Mouse (Mus musculus): Measurements from ENCODE around the gene Hyal2. TPM values are rescaled to one million over a fixed set of nuclear protein-coding genes. Genes with fewer than 3 reads are reported as not detected.

Hyal2 gene
- polyA plus RNA-seq, 1 experiment from 2014 or later, result 48.9 TPM

GRCm38 (mm10) chr9:107538231-107538630 is 29.5 kb upstream of the Hyal2 start:
- peaks cover 20% of the 10 kb centered on the region for H3K36me3 ChIP-seq (ENCODE audit: control insufficient read depth, insufficient read depth)
- H3K9me3 ChIP-seq (replicated peaks; ENCODE audit: control insufficient read depth, low read length), result no peaks in the 10 kb centered on the region
- WGBS (ENCODE audit: insufficient replicate concordance), result 82% methylated on average over 7 of the region's 7 CpGs
- H3K4me3 ChIP-seq (ENCODE audit: low read depth, low read length), result no peak overlapping the region
- peaks cover 49% of the 10 kb centered on the region for H3K4me1 ChIP-seq (ENCODE audit: control insufficient read depth, low read depth, low read length)
- H3K27me3 ChIP-seq (ENCODE audit: control insufficient read depth, insufficient read depth, low read depth, low read length), result no peaks in the 10 kb centered on the region
- no peak overlapping the region for H3K4me2 ChIP-seq (ENCODE audit: low read depth, low read length)
- H3K27ac ChIP-seq (ENCODE audit: low read length), result no peak overlapping the region
- no peak overlapping the region for H3K9ac ChIP-seq (ENCODE audit: low read depth, low read length)
- ATAC-seq (ENCODE audit: low read depth), result no peak

DNA sequence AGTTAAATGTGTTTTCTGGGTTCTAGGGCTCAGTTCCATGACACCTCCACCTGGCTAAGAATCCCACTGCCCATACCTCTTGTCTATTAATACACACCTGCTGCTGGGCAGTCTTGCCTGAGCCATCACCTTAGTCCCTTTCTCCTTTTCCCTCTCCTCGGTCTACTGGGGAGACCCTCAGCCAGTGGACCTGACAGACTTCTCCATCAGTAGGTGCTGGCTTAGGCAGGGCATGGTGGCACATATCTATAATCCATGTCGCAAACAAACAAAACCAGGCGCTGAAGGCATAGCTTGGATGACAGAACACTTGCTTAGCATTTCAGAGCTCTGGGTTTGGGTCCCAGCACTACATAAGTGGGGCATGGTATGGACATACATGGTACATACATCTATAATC is 29.0 kb upstream of the Hyal2 start:
- Histone ChIP-seq H3K27ac (ENCODE audit: low read length) (no peak overlapping the region), H3K9ac (ENCODE audit: low read depth, low read length) (no peak overlapping the region), H3K4me3 (ENCODE audit: low read depth, low read length) (no peak overlapping the region), H3K36me3 (ENCODE audit: control insufficient read depth, insufficient read depth) (peaks cover 20% of the 10 kb centered on the region), H3K4me1 (ENCODE audit: control insufficient read depth, low read depth, low read length) (peaks cover 44% of the 10 kb centered on the region), H3K9me3 (replicated peaks; ENCODE audit: control insufficient read depth, low read length) (no peaks in the 10 kb centered on the region), H3K4me2 (ENCODE audit: low read depth, low read length) (no peak overlapping the region), H3K27me3 (ENCODE audit: control insufficient read depth, insufficient read depth, low read depth, low read length) (no peaks in the 10 kb centered on the region)
- no peak for ATAC-seq (ENCODE audit: low read depth)
- 74% methylated on average over 3 of the region's 3 CpGs for WGBS (ENCODE audit: insufficient replicate concordance)

- Histone ChIP-seq H3K36me3 (ENCODE audit: control insufficient read depth, insufficient read depth) (peaks cover 20% of the 10 kb centered on the region), H3K9ac (ENCODE audit: low read depth, low read length) (no peak overlapping the region), H3K4me3 (ENCODE audit: low read depth, low read length) (no peak overlapping the region), H3K9me3 (replicated peaks; ENCODE audit: control insufficient read depth, low read length) (no peaks in the 10 kb centered on the region), H3K27ac (ENCODE audit: low read length) (no peak overlapping the region), H3K4me2 (ENCODE audit: low read depth, low read length) (no peak overlapping the region), H3K27me3 (ENCODE audit: control insufficient read depth, insufficient read depth, low read depth, low read length) (no peaks in the 10 kb centered on the region), H3K4me1 (ENCODE audit: control insufficient read depth, low read depth, low read length) (peaks cover 41% of the 10 kb centered on the region)
- WGBS (ENCODE audit: insufficient replicate concordance), result 88% methylated on average over 8 of the region's 8 CpGs
- no peak for ATAC-seq (ENCODE audit: low read depth)
Measured at GRCm38 (mm10) chr9:107539940-107540339, 27.8 kb upstream of the Hyal2 start.

DNA sequence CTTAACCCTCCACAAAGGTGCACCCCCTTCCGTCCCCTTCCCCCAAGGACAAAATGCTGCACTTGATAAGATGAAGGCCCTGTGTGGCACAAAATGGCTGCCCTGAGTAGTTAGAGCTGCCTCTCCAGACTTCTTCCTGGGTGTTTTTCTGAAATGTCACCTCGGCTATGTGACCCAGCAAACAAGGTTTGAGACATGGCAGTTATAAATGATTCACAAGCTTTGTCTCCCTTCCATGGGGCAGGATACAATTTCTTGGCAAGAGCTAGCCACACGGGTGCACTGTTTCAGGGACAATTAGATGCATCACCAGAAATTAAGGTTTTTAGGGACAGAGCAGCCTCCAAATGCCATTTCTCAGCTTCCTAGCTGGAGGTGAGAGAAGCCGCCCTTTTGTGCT is 27.3 kb upstream of the Hyal2 start:
- peaks cover 20% of the 10 kb centered on the region for H3K36me3 ChIP-seq (ENCODE audit: control insufficient read depth, insufficient read depth)
- H3K27me3 ChIP-seq (ENCODE audit: control insufficient read depth, insufficient read depth, low read depth, low read length), result no peaks in the 10 kb centered on the region
- H3K4me1 ChIP-seq (ENCODE audit: control insufficient read depth, low read depth, low read length), result peaks cover 37% of the 10 kb centered on the region
- no peak overlapping the region for H3K4me2 ChIP-seq (ENCODE audit: low read depth, low read length)
- no peak for ATAC-seq (ENCODE audit: low read depth)
- H3K4me3 ChIP-seq (ENCODE audit: low read depth, low read length), result no peak overlapping the region
- H3K27ac ChIP-seq (ENCODE audit: low read length), result no peak overlapping the region
- WGBS (ENCODE audit: insufficient replicate concordance), result 63% methylated on average over 4 of the region's 4 CpGs
- H3K9ac ChIP-seq (ENCODE audit: low read depth, low read length), result no peak overlapping the region
- H3K9me3 ChIP-seq (replicated peaks; ENCODE audit: control insufficient read depth, low read length), result no peaks in the 10 kb centered on the region

GRCm38 (mm10) chr9:107541005-107541404 is 26.7 kb upstream of the Hyal2 start:
- ATAC-seq (ENCODE audit: low read depth), result no peak
- peaks cover 20% of the 10 kb centered on the region for H3K36me3 ChIP-seq (ENCODE audit: control insufficient read depth, insufficient read depth)
- no peak overlapping the region; the same call in 1 of the 2 replicates for H3K27ac ChIP-seq (ENCODE audit: low read length)
- peak overlapping the region; percentile 84 for H3K4me2 ChIP-seq (ENCODE audit: low read depth, low read length)
- H3K9ac ChIP-seq (ENCODE audit: low read depth, low read length), result no peak overlapping the region
- peak overlapping the region; percentile 77 for H3K4me3 ChIP-seq (ENCODE audit: low read depth, low read length)
- WGBS (ENCODE audit: insufficient replicate concordance), result 46% methylated on average over 10 of the region's 10 CpGs
- H3K4me1 ChIP-seq (ENCODE audit: control insufficient read depth, low read depth, low read length), result peaks cover 34% of the 10 kb centered on the region
- no peaks in the 10 kb centered on the region for H3K27me3 ChIP-seq (ENCODE audit: control insufficient read depth, insufficient read depth, low read depth, low read length)
- H3K9me3 ChIP-seq (replicated peaks; ENCODE audit: control insufficient read depth, low read length), result no peaks in the 10 kb centered on the region

GRCm38 (mm10) chr9:107541474-107542351 is 26.0 kb upstream of the Hyal2 start, which contains the start of the genes Cyb561d2 and Nprl2:
Cyb561d2 (minus strand) TSS chr9:107542193.
Nprl2 (plus strand) TSS chr9:107542226.
- no peaks in the 10 kb centered on the region for H3K9me3 ChIP-seq (replicated peaks; ENCODE audit: control insufficient read depth, low read length)
- H3K4me1 ChIP-seq (ENCODE audit: control insufficient read depth, low read depth, low read length), result peaks cover 31% of the 10 kb centered on the region
- H3K4me2 ChIP-seq (ENCODE audit: low read depth, low read length), result peak within 1 kb of the TSS; percentile 84
- no peaks in the 10 kb centered on the region for H3K27me3 ChIP-seq (ENCODE audit: control insufficient read depth, insufficient read depth, low read depth, low read length)
- H3K9ac ChIP-seq (ENCODE audit: low read depth, low read length), result peak within 1 kb of the TSS; percentile 67
- peak within 1 kb of the TSS; percentile 77 for H3K4me3 ChIP-seq (ENCODE audit: low read depth, low read length)
- ATAC-seq (ENCODE audit: low read depth), result peak; percentile 86
- WGBS (ENCODE audit: insufficient replicate concordance), result under 1% methylated on average over 46 of the region's 46 CpGs
- peak within 1 kb of the TSS; percentile 77 for H3K27ac ChIP-seq (ENCODE audit: low read length)
- H3K36me3 ChIP-seq (ENCODE audit: control insufficient read depth, insufficient read depth), result peaks cover 20% of the 10 kb centered on the region

GRCm38 (mm10) chr9:107542352-107542686 is 25.4 kb upstream of the Hyal2 start:
- Histone ChIP-seq H3K4me3 (ENCODE audit: low read depth, low read length) (peak overlapping the region; percentile 77), H3K27me3 (ENCODE audit: control insufficient read depth, insufficient read depth, low read depth, low read length) (no peaks in the 10 kb centered on the region), H3K4me1 (ENCODE audit: control insufficient read depth, low read depth, low read length) (peaks cover 31% of the 10 kb centered on the region), H3K9me3 (replicated peaks; ENCODE audit: control insufficient read depth, low read length) (no peaks in the 10 kb centered on the region), H3K36me3 (ENCODE audit: control insufficient read depth, insufficient read depth) (peaks cover 20% of the 10 kb centered on the region), H3K4me2 (ENCODE audit: low read depth, low read length) (peak overlapping the region; percentile 84), H3K9ac (ENCODE audit: low read depth, low read length) (peak overlapping the region; percentile 67), H3K27ac (ENCODE audit: low read length) (peak overlapping the region; percentile 77)
- WGBS (ENCODE audit: insufficient replicate concordance), result 0% methylated on average over 11 of the region's 11 CpGs
- ATAC-seq (ENCODE audit: low read depth), result peak; percentile 1; the same call in 1 of the 2 replicates

DNA sequence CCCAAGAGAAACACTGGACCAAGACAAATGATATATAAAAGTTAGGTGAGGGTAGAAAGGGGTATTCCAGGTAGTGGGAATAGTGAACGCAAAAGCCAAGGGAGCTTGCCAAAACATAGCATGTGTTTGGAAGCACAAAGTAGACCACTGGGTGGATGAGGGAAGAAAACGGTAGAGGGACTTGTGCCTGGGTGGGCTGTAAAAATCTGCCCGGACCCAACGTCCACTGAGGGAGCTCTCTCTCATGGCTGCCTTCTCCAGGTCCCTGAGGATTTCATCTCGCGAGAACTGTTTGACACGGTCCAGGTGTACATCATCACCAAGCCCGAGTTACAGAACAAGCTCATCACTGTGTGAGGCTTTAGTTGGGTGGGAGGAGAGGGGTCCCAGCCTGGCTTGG is 25.0 kb upstream of the Hyal2 start:
- H3K4me1 ChIP-seq (ENCODE audit: control insufficient read depth, low read depth, low read length), result peaks cover 32% of the 10 kb centered on the region
- H3K36me3 ChIP-seq (ENCODE audit: control insufficient read depth, insufficient read depth), result peaks cover 20% of the 10 kb centered on the region
- H3K4me3 ChIP-seq (ENCODE audit: low read depth, low read length), result peak overlapping the region; percentile 77
- H3K27me3 ChIP-seq (ENCODE audit: control insufficient read depth, insufficient read depth, low read depth, low read length), result no peaks in the 10 kb centered on the region
- WGBS (ENCODE audit: insufficient replicate concordance), result 40% methylated on average over 8 of the region's 8 CpGs
- H3K9me3 ChIP-seq (replicated peaks; ENCODE audit: control insufficient read depth, low read length), result no peaks in the 10 kb centered on the region
- no peak overlapping the region; the same call in 1 of the 2 replicates for H3K27ac ChIP-seq (ENCODE audit: low read length)
- H3K4me2 ChIP-seq (ENCODE audit: low read depth, low read length), result peak overlapping the region; percentile 84
- no peak for ATAC-seq (ENCODE audit: low read depth)
- H3K9ac ChIP-seq (ENCODE audit: low read depth, low read length), result peak overlapping the region; percentile 67; the same call in 1 of the 2 replicates

DNA sequence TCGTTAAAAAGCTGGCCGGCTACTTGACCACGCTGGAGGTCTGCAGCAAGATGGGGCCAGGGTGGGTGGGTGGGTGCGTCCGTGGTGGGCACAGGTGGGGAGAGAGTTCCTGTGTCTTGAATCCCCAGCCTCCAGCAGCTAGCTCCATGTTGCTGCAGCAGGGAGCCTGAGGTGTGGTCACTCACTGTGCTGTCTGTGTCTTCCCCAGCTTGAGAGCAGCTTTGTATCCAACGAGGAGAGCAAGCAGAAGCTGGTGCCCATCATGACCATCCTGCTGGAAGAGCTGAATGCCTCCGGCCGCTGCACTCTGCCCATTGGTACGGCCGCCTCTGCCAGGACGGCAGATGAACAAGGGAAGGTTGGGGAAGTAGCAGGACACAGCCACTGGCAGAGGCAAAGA is 24.4 kb upstream of the Hyal2 start:
- H3K9me3 ChIP-seq (replicated peaks; ENCODE audit: control insufficient read depth, low read length), result no peaks in the 10 kb centered on the region
- 79% methylated on average over 11 of the region's 11 CpGs for WGBS (ENCODE audit: insufficient replicate concordance)
- no peak overlapping the region for H3K4me3 ChIP-seq (ENCODE audit: low read depth, low read length)
- H3K27ac ChIP-seq (ENCODE audit: low read length), result no peak overlapping the region
- peaks cover 32% of the 10 kb centered on the region for H3K4me1 ChIP-seq (ENCODE audit: control insufficient read depth, low read depth, low read length)
- no peak overlapping the region for H3K9ac ChIP-seq (ENCODE audit: low read depth, low read length)
- H3K27me3 ChIP-seq (ENCODE audit: control insufficient read depth, insufficient read depth, low read depth, low read length), result no peaks in the 10 kb centered on the region
- H3K4me2 ChIP-seq (ENCODE audit: low read depth, low read length), result no peak overlapping the region; the same call in 1 of the 2 replicates
- no peak for ATAC-seq (ENCODE audit: low read depth)
- peaks cover 14% of the 10 kb centered on the region for H3K36me3 ChIP-seq (ENCODE audit: control insufficient read depth, insufficient read depth)

All from liver, embryonic 16.5 days (tissue).